Mouse (Mus musculus) adrenal gland, postnatal 25 days (tissue): ENCODE results near the gene Lin52. TPM values are rescaled to one million over a fixed set of nuclear protein-coding genes. Genes with fewer than 3 reads are reported as not detected.

Source experiments
- DNase-seq: peaks from one replicate; pipeline ENCODE4 v3.0.0; 2021; ENCODE audit warnings: mixed read lengths
- long read RNA-seq: library from polyadenylated mRNA; stranded (forward); transcript quantifications from one replicate; pipeline ENCODE4 v2.0.0, GENCODE M21; 2021
- total RNA-seq: library from RNA; stranded (reverse); gene quantifications from 2 replicates; pipeline ENCODE4 v1.2.3, GENCODE M21; 2021

The Lin52 gene
- total RNA-seq = 18.1 and 18.5 TPM in 2 replicates
- long read RNA-seq, transcript Lin52-201 (6 exons, 2,270 nt) = major isoform, 10 of 11 reads
- long read RNA-seq, partial matches to known transcripts = 1 of 11 reads
- long read RNA-seq, other reads (novel, unspliced or antisense) = 0 of 11 reads

DNA sequence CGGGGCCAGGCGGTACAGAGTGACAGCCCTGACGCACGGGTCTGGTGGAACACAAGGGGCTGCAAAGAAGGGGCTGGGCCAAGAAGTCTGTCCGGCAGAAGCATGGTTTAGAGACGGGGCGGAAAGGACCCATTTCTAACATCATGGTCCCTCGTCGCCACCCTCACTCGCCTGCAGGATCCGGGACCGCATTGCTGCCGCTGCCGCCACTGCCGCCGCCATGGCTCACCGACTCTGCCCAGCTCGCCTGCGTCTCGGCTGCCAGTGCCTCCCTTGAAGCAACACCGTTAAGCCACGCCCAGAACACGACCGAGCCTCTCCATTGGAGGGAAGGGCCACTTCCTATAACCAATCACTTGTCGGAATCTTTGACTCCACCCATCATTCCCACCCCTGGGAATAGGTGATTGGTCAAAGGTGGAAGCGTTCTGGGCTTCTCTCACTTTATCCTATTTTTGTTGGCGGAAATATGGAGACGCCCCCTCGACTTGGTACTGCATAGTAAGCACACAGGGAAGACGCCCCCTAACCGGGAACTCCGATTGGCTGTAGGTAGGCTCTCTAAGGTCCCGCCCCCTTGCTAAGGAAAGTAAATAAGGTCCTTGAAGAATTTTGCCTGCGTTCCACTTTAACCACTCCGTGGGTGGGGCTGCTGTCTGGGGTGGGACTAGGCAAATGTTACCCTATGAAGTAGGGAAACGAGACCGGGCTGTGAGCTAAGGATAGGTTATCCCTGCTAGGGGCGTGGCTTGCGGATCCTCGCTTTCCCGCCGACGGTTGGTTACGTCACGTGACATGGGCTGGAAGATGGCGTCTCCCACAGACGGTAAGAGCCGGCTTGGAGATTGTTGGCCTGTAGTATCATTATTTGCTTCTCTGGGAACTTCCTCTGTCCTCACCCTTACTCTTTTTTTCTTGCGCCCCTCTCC lies at the start of gene Lin52, which contains the start of gene Aldh6a1:
Gene Lin52 (plus strand): TSS at position 705 of the 929 bp plus-strand sequence.
Gene Aldh6a1 (minus strand): TSS at position 287 of the 929 bp plus-strand sequence.
- peak; percentile 93 for DNase-seq

DNA sequence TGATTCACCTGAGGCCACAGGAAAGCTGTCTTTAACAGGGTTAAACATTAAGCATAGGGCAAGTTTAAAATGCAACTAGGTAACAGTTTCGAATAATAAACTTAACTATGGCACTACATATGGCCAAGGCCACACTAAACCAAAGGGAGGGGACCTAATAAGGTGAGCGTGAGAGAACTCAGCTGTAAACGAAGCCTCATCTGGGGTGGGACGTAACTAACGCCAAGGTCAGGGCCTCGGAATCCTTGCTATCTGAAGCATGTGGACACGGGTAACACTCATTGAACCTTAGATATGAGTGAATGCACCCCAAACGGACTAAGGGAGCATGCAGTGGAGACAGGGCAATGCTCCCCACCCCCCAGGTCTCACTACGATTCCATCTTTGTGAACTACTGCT lies 48.3 kb upstream of the Lin52 start:
- no peak for DNase-seq

DNA sequence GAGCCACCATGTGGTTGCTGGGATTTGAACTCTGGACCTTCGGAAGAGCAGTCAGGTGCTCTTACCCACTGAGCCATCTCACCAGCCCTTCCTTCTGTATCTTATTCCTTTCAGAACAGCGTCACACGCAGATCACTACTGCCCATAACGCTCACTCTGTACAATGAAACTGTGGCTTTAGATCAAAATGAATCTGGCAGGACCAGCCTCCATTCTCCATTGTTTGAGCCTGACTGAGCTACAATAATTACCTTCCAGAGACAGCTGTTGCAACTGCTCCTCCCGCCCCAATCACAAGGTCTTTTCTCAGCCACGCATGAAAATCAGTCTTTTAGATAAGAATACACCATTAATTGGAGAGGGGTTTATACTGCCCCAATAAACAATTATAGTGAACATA lies 46.7 kb upstream of the Lin52 start:
- DNase-seq = no peak

GRCm38 (mm10) chr12:84407259-84407658 lies 44.0 kb upstream of the Lin52 start:
- DNase-seq = no peak

DNA sequence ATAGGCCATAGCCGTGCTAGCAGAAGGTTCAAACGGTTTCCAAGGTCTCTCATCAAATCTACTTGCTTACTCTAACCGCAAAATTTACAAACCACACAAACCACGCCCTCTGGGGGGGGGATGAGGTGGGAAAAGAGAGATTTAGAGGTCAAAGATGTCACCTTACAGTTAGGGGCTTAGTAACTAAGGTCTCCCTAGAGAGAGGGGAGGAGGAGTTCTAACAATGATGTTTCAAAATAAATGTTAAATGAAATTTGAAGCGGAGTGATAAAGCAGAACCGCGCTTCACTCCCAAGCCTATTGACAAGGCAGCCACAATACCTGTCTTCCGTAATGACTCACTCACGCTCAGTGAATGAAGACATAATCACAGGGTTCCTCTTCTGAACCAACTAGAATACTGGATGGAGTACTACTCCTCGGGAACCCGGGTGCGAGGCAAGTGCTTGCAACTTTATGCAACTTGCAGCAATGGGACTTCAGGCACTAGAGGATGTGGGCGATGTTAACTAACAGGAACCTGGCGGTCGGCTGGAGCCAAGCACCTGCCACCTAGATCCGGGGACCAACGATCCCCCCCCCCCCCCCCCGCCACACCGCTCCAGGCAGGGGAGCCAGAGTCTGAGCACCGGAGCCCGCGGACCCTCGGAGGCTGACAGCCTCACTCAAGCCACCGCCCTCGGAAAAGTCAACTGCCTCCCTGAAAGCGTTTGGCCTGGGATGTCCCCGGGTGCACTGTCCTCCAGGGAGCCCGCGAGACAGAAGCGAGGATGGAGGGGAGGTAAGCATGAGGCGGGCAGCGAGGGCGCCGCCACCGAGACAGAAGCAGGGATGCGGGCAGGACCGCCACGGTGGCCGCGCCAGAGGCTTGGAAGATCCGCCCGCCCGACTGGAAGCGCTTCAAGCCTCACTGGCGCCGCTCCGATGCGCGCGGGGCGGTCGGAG lies 43.1 kb upstream of the Lin52 start:
- DNase-seq = no peak

DNA sequence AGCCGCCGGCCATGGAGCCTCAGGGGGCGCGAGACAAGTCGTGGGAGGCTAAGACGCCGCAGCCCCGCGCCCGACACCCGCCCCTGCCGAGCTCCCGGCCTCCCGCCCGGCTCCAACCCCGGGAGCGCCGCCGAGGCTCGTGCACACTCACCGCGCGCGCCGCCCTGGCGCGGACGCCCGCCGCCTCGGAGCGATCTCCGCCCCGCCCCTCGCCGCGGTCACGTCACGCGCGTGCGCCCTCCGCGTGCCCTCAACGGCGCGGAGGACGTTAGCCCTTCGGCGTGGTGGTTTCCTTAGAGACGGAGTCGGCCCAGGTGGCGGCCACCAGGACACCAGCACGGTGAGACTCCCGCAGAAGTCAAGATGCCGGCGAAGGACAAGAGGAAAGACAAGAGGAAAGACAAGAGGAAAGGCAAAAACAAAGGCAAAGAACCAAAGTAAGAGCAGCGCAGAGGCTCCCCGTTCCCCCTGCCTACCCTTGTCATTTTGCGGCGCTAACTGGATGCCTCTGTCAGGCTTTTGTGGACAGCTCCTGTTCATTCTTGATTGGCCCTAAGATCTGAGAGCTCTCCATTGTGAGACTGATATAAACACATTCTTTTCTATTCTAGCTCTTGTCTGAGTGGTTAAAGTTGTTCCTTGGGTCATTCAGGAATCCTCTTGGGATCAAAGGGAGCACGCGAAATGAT lies 42.3 kb upstream of the Lin52 start, which contains the start of the genes Entpd5 and Bbof1:
Gene Entpd5 (minus strand): TSS at position 211 of the 689 bp plus-strand sequence.
Gene Bbof1 (plus strand): TSS at position 253 of the 689 bp plus-strand sequence.
- DNase-seq = peak; percentile 95

DNA sequence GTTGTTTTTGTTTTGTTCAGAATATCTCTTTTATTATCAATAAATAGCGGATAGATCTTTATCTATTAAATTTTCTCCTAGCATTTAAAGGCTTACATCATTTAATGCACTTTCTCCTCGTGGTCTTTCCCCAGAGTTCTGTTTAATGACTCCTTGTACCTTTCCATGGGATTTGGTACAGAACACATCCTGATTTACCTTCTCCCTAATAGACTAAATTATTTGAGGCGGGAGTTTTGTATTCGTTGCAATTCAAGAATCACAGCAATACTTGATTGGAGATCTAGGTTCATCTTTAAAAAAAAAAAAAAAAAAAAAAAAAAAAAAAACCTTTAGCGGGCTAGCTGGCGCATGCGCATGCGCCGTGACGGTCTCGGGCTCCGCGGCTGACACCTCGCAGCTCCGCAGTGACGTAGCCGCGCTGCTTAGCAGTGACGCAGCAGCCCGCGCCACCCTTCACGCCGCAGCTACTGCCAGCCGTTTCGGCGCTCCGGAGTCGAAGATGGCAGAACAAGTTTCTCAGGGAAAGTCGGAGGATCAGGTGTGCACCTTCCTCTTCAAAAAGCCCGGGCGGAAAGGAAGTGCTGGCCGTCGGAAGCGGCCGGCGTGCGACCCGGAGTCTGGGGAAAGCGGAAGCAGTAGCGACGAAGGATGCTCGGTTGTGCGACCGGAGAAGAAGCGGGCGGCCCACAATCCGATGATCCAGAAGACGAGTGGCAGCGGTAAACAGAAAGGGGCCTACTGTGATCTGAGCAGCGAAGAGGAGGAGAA lies 34.2 kb upstream of the Lin52 start, which contains the start of gene Rnf113a2:
Gene Rnf113a2 (plus strand): TSS at position 363 of the 771 bp plus-strand sequence.
- DNase-seq = peak; percentile 84

DNA sequence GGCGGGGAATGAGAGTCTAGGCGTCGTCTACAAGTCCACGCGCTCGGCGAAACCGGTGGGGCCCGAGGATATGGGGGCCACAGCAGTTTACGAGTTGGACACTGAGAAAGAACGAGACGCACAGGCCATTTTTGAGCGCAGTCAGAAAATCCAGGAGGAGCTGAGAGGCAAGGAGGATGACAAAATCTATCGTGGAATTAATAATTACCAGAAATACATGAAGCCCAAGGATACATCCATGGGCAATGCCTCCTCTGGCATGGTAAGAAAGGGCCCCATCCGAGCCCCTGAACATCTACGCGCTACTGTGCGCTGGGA lies 33.7 kb upstream of the Lin52 start:
- no peak for DNase-seq

GRCm38 (mm10) chr12:84423990-84424389 lies 27.2 kb upstream of the Lin52 start:
- no peak for DNase-seq

GRCm38 (mm10) chr12:84429825-84430224 lies 21.4 kb upstream of the Lin52 start:
- no peak for DNase-seq

- DNase-seq = no peak
Observed at GRCm38 (mm10) chr12:84438697-84439096, 12.5 kb upstream of the Lin52 start.

- no peak for DNase-seq
Observed at GRCm38 (mm10) chr12:84442526-84442925, 8.7 kb upstream of the Lin52 start.

- no peak for DNase-seq
Observed at GRCm38 (mm10) chr12:84447386-84447785, 3.8 kb upstream of the Lin52 start.

- no peak for DNase-seq
Observed at GRCm38 (mm10) chr12:84448181-84448580, 3.0 kb upstream of the Lin52 start.

DNA sequence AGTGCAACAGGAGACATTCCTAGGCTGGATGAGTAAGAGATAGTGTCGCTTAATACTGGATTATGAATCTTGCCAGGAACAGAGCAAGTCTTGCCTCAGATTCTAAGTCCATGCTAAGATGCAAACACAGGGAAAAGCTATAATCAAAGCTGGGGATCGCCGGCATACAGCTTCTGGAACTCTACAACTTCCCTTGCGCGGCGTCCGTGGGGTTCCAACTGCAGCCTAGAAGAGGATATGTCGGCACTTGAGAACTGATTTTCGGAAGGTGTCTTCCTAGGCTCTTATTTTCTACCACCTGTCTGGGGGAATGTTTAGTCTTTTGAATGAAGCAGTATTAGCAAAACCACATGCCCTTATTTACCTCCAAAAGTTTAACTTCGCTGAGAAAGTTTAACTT lies 1.3 kb upstream of the Lin52 start:
- DNase-seq = no peak

GRCm38 (mm10) chr12:84450351-84450717 lies 888 bp upstream of the Lin52 start:
- DNase-seq = peak; percentile 31

DNA sequence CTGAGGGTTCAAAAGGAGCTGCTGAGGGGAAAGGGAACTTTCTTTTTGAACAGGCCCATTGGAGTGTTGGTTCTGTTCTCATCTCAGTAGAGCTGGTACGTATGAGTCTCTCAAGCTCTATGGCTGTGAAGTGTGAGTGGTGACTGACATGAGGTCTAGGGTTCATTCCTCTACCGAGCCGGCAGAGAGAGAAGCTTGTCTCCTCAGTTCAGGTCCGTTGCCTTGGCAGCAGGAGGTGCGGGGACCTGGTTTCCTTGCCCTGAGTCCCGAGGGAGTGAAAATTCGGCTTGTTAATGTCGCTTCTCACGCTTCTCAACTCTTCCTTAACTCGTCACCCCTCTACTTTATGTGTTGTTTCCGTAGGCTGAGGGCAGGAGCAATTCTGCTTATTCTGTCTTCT lies 579 bp downstream of the Lin52 start:
- no peak for DNase-seq

DNA sequence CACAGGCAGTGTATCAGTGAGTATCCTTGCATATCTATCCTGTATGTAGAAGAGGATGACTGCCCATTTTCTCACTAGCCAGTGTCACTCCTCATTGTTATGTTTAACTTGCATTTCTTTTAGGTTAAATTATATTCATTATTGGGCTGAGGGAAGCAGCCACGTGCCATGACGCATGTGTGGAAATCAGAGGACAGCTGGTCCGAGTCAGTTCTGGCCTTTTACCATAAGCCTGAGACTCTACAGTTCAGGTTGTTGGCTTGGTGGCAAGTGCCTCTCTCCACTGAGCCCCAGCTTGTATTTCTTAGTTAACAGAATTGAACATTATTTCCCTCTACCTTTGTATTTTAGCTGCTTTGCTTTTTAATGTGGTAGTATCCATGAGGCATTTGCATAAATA lies 5.7 kb downstream of the Lin52 start:
- no peak for DNase-seq

GRCm38 (mm10) chr12:84459845-84460244 lies 8.6 kb downstream of the Lin52 start:
- DNase-seq = no peak

- DNase-seq = no peak
Observed at GRCm38 (mm10) chr12:84461416-84461815, 10.2 kb downstream of the Lin52 start.

- DNase-seq = peak; percentile 4
Observed at GRCm38 (mm10) chr12:84462856-84463255, 11.6 kb downstream of the Lin52 start.
